Mouse (Mus musculus) layer of hippocampus, adult 8-10 months (tissue): ENCODE results near the gene Dnmt3b. TPM values are rescaled to one million over a fixed set of nuclear protein-coding genes. Genes with fewer than 3 reads are reported as not detected.
"Not testable (repeated sequence)": the region's sequence is repeated elsewhere in the genome, so short reads cannot be mapped to it uniquely, and the experiment has no call there.

Experiments
- DNase-seq, 2 experiments: peaks; one replicate each; pipeline ENCODE4 v3.0.0; 2022; ENCODE audit warnings: low spot score in 2 of 2
- total RNA-seq, 4 experiments: library from RNA; stranded (reverse); gene quantifications; 2 replicates each; pipeline ENCODE4 v1.2.4; 2022

Dnmt3b gene
- total RNA-seq, 4 experiments from 2014 or later, result 0.41 to 2.6 (median 2.0) TPM

DNA sequence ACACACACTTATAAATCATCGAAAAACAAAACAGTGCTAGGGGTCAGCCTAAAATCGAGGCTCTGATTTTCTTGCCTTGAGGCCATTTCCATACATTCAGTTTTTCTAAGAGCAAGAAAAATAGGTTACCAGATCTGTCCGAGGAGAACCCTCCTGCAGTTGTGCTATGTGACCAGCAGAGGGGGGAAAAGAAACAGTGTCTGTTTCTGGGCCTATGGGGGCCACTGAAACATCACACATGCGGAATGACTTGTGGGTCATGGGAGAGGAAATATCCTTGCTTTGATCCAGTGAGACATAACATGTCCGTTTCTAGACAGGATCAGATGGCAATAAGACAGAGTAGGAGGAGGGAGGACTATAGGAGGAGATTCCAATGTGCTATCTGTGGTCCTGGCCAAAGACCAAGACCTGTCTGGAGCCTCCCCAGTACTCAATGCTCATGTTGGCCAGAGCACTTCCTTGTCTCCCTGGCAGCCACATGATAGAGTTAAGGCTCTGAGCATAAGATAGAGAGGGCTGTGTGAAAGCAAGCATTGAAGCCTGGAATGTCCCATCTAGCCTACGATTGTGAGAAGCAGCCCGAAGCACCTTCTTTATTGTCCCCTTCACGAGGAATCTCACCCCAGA, 61.6 kb downstream of the Dnmt3b start:
- peak in 1 of 2 experiments; percentile 8 for DNase-seq

- DNase-seq, result peak; percentile 40 to 46
Observed at GRCm38 (mm10) chr2:153712646-153713091, 63.4 kb downstream of the Dnmt3b start.

GRCm38 (mm10) chr2:153713227-153713626, 64.0 kb downstream of the Dnmt3b start:
- peak; percentile 69 to 86 for DNase-seq

- DNase-seq, result not testable (repeated sequence)
Observed at GRCm38 (mm10) chr2:153717861-153718260, 68.6 kb downstream of the Dnmt3b start.

GRCm38 (mm10) chr2:153723098-153723497, 73.8 kb downstream of the Dnmt3b start:
- DNase-seq, result no peak

DNA sequence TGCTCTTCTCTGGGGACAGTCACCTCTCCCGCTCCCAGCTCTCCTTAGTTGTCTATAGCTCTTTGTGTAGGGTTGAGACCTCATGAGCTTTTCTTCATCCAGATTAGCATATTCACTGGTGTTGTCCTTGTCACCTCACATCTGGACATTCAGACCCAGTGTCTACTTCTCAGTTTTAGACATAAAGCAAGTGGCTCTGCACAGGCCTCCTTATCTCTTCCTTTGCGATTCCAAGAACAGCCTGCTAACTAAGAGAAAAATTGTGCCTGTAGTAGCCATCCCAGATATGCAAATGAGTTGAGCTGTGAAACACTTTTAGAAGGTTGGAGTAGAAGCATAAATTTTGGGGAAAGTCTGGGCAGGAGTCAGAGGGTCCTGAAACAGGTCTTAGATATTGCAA, 75.2 kb downstream of the Dnmt3b start:
- no peak for DNase-seq

- DNase-seq, result no peak
Observed at GRCm38 (mm10) chr2:153724871-153725270, 75.6 kb downstream of the Dnmt3b start.

- DNase-seq, result no peak
Observed at GRCm38 (mm10) chr2:153725291-153725690, 76.0 kb downstream of the Dnmt3b start.

DNA sequence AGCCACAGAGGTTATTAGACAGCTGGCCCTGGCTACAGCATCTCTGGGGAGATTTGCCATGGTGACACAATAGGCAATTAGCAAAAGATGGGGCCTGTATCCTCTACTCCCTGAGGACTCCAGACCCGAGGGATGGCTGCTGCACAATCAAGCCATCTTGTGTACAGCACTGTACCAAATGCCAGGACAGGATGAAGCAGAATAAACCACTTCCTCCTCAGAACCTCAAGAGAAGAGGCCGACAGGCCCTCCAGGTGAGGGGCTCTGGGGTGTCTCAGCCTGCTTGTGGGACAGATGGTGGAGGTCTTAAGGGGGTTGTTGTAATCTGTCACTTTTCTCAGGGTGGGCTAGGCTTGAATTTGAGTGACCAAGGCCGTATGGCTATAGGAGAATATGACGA, 84.8 kb downstream of the Dnmt3b start:
- no peak for DNase-seq

Other genes starting within 250 kb of the Dnmt3b start
- 1 to 10 TPM in 1 of 4 experiments, not detected in 3; 1.8 TPM for gene 4930404H24Rik, start 156.7 kb upstream of the Dnmt3b start, total RNA-seq
- gene Nol4l, start 119.5 kb upstream of the Dnmt3b start, total RNA-seq, result 10 to 100 TPM; 44.4 to 47.8 (median 45.1) TPM
- gene Commd7, start 16.7 kb upstream of the Dnmt3b start, total RNA-seq, result 10 to 100 TPM; 26.1 to 35.8 (median 29.9) TPM
- under 1 TPM in 2 of 4 experiments, not detected in 2; 0.18 to 0.20 TPM for gene Dnmt3c, start 47.2 kb downstream of the Dnmt3b start, total RNA-seq
- 10 to 100 TPM; 71.8 to 84.9 (median 76.6) TPM for gene Mapre1, start 91.8 kb downstream of the Dnmt3b start, total RNA-seq
- under 1 TPM; 0.14 to 0.61 (median 0.37) TPM for gene Efcab8, start 130.5 kb downstream of the Dnmt3b start, total RNA-seq
- gene Sun5, start 221.6 kb downstream of the Dnmt3b start, total RNA-seq, result not detected
- gene Bpifb2, start 225.6 kb downstream of the Dnmt3b start, total RNA-seq, result not detected